Mouse (Mus musculus): ENCODE measurements around the gene Gm128. TPM values are rescaled to one million over a fixed set of nuclear protein-coding genes. Genes with fewer than 3 reads are reported as not detected.

The Gm128 gene
- total RNA-seq (2023): not detected in 4 replicates

GRCm38 (mm10) chr3:95241498-95241897 is at the start of gene Gm128:
TSS of gene Gm128 (minus strand) at chr3:95241598.

GRCm38 (mm10) chr3:95281216-95282126 is 40.1 kb upstream of the Gm128 start, which contains the start of the genes Mindy1 and Prune1:
TSS of gene Mindy1 (plus strand) at chr3:95281345.
TSS of gene Prune1 (minus strand) at chr3:95282076.

DNA sequence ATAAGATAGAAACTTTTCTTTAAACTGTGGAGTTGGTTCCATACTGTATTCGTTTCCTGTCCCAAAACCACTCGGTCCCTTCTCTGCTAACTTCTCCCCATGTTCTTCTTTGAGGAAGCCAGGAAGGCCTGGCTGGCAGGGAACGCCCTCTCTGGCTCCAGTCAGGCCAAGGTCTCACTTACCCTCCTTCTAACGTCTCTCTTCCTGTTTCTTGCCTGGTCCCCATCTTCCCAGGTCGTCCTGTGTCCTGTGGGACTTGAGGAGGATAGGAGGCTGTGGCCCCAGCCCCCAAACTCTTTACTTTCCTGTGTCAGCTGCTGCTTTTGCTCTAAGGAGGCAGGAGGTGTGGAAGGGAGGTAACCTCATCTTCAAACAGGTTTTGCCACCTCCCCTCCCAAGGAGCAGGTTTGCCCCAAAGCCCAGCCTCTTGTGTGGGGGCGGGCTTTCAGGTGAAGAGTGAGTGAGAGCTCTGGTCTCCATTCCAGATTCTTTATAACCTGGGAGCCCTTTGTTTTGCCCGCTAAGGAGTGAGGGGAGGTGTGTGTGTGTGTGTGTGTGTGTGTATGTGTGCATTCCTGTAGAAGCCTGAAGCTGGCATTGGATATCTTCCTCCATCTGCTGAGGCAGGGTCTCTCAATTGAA is 9.5 kb upstream of the Gm128 start, which contains the start of gene Bnipl:
TSS of gene Bnipl (minus strand) at position 411 of the 642 bp plus-strand sequence.

GRCm38 (mm10) chr3:95231298-95232221 is 9.8 kb downstream of the Gm128 start, which contains the start of gene Mllt11:
TSS of gene Mllt11 (minus strand) at chr3:95232171.

GRCm38 (mm10) chr3:95228148-95228893 is 13.1 kb downstream of the Gm128 start, which contains the start of gene Cdc42se1:
TSS of gene Cdc42se1 (plus strand) at chr3:95228732.

GRCm38 (mm10) chr3:95217255-95218134 is 23.9 kb downstream of the Gm128 start, which contains the start of gene Gabpb2:
TSS of gene Gabpb2 (minus strand) at chr3:95217916.

Other genes starting within 250 kb of the Gm128 start
- 48.1 to 60.2 TPM (median 52.1 TPM) in 4 replicates for gene Zfp687, start 226.2 kb downstream of the Gm128 start, total RNA-seq (2023)
- gene Psmd4, start 199.0 kb downstream of the Gm128 start, total RNA-seq (2023): 111 to 141 TPM (median 125 TPM) in 4 replicates
- 33.8 to 38.5 TPM (median 35.8 TPM) in 4 replicates for gene Pip5k1a, start 134.7 kb downstream of the Gm128 start, total RNA-seq (2023)
- gene Vps72, start 130.6 kb downstream of the Gm128 start, total RNA-seq (2023): 49.9 to 62.3 TPM (median 55.4 TPM) in 4 replicates
- gene Tmod4, start 117.1 kb downstream of the Gm128 start, total RNA-seq (2023): 1.1 to 2.9 TPM (median 2.2 TPM) in 4 replicates
- 62.4 to 85.5 TPM (median 67.5 TPM) in 4 replicates for gene Scnm1, start 107.6 kb downstream of the Gm128 start, total RNA-seq (2023)
- 5.7 to 6.9 TPM (median 6.4 TPM) in 4 replicates for gene Lysmd1, start 107.5 kb downstream of the Gm128 start, total RNA-seq (2023)
- gene Tnfaip8l2, start 99.2 kb downstream of the Gm128 start, total RNA-seq (2023): 21.7 to 31.8 TPM (median 29.5 TPM) in 4 replicates
- 0.37 to 2.0 TPM (median 1.5 TPM) in 3 of 4 replicates, not detected in the other for gene Sema6c, start 81.1 kb downstream of the Gm128 start, total RNA-seq (2023)
- 76.5 to 77.1 TPM (median 76.8 TPM) in 4 replicates for gene Gabpb2, start 23.7 kb downstream of the Gm128 start, total RNA-seq (2023)
- gene Cdc42se1, start 12.9 kb downstream of the Gm128 start, total RNA-seq (2023): 183 to 200 TPM (median 191 TPM) in 4 replicates
- 5.0 to 8.0 TPM (median 6.1 TPM) in 4 replicates for gene Mllt11, start 9.4 kb downstream of the Gm128 start, total RNA-seq (2023)
- gene Bnipl, start 9.6 kb upstream of the Gm128 start, total RNA-seq (2023): not detected in 4 replicates
- gene Mindy1, start 39.7 kb upstream of the Gm128 start, total RNA-seq (2023): 29.3 to 34.5 TPM (median 31.6 TPM) in 4 replicates
- gene Prune1, start 40.5 kb upstream of the Gm128 start, total RNA-seq (2023): 10.5 to 12.0 TPM (median 11.5 TPM) in 4 replicates
- 1.3 to 2.2 TPM (median 1.9 TPM) in 4 replicates for gene Anxa9, start 65.6 kb upstream of the Gm128 start, total RNA-seq (2023)
- gene Cers2, start 73.2 kb upstream of the Gm128 start, total RNA-seq (2023): 127 to 147 TPM (median 132 TPM) in 4 replicates
- 31.0 to 36.5 TPM (median 35.8 TPM) in 4 replicates for gene Setdb1, start 115.6 kb upstream of the Gm128 start, total RNA-seq (2023)
- not detected in 4 replicates for gene 4930558C23Rik, start 161.2 kb upstream of the Gm128 start, total RNA-seq (2023)
- 84.3 to 103 TPM (median 88.9 TPM) in 4 replicates for gene Arnt, start 192.8 kb upstream of the Gm128 start, total RNA-seq (2023)